Mouse (Mus musculus) kidney, adult 2 months (tissue): Measurements from ENCODE around the gene Noc2l.

Experiments
- CTCF ChIP-seq: fragments of 200-500 bp; conservative IDR thresholded peaks from 2 replicates; pipeline ENCODE4 v1.5.1; 2011; ENCODE audit warnings: low read depth, mild to moderate bottlenecking, control low read depth, low read length, moderate library complexity, mixed read lengths; ENCODE audit not compliant: insufficient read depth, insufficient read length
- POLR2A ChIP-seq: fragments of 200-500 bp; IDR thresholded peaks from one replicate; pipeline ENCODE4 v1.6.1; 2011; ENCODE audit warnings: low read depth, low read length, control low read depth

GRCm38 (mm10) chr4:156194346-156194745 is 41.5 kb upstream of the Noc2l start:
- no peak for TF ChIP-seq CTCF
- TF ChIP-seq POLR2A = no peak
